Mouse (Mus musculus): ENCODE measurements around the gene Sept6.

GRCm38 (mm10) chrX:36982892-36983653 lies 8.5 kb downstream of the Sept6 start:
- TF ChIP-seq POLR2A (IDR thresholded peaks at IDR 0.05; ENCODE audit: borderline replicate concordance, control insufficient read depth, low read depth, low read length) = no peak
- no peak for TF ChIP-seq CTCF (IDR thresholded peaks at IDR 0.05; ENCODE audit: control insufficient read depth, insufficient read depth, low read length)

Data from bone marrow, adult 2 months (tissue).